Mouse (Mus musculus) hindbrain, postnatal 0 days (tissue): Measurements from ENCODE around the gene Gpatch1. TPM values are rescaled to one million over a fixed set of nuclear protein-coding genes. Genes with fewer than 3 reads are reported as not detected.

Source experiments
- ATAC-seq: fragments of 200-750 bp; cut with Nextera tagmentation; 2 replicates; pipeline ENCODE4 v1.8.0; 2017; ENCODE audit warnings: mild to moderate bottlenecking, moderate TSS enrichment, moderate library complexity
- DNase-seq: peaks from one replicate; pipeline ENCODE4 v3.0.0-alpha.2; 2015; ENCODE audit warnings: low spot score
- H3K27ac ChIP-seq: fragments of 300-500 bp; sonication (generic); 2 replicates; pipeline ENCODE4 v1.5.1; 2014; ENCODE audit warnings: mild to moderate bottlenecking
- H3K27me3 ChIP-seq: fragments of 300-500 bp; sonication (generic); 2 replicates; pipeline ENCODE4 v1.6.1; 2014; ENCODE audit warnings: low read length, mixed read lengths; ENCODE audit not compliant: insufficient read depth
- H3K36me3 ChIP-seq: fragments of 300-500 bp; sonication (generic); 2 replicates; pipeline ENCODE4 v1.6.1; 2014; ENCODE audit warnings: low read length, mixed read lengths; ENCODE audit not compliant: insufficient read depth
- H3K4me1 ChIP-seq: fragments of 300-500 bp; sonication (generic); 2 replicates; pipeline ENCODE4 v1.6.1; 2014; ENCODE audit warnings: antibody characterized with exemption, low read length, mixed read lengths; ENCODE audit not compliant: insufficient read depth
- H3K4me2 ChIP-seq: fragments of 300-500 bp; sonication (generic); 2 replicates; pipeline ENCODE4 v1.6.1; 2014; ENCODE audit warnings: low read depth, mild to moderate bottlenecking, low read length, moderate library complexity, mixed read lengths
- H3K4me3 ChIP-seq: fragments of 300-500 bp; sonication (generic); 2 replicates; pipeline ENCODE4 v1.5.1; 2014; ENCODE audit warnings: low read length
- H3K9ac ChIP-seq: fragments of 300-500 bp; sonication (generic); replicated peaks from 2 replicates; pipeline ENCODE4 v1.6.1; 2014; ENCODE audit warnings: mild to moderate bottlenecking, low read length, moderate library complexity, mixed read lengths
- H3K9me3 ChIP-seq: fragments of 300-500 bp; sonication (generic); 2 replicates; pipeline ENCODE4 v1.6.1; 2016; ENCODE audit warnings: low read length, mixed read lengths
- CTCF ChIP-seq: IDR thresholded peaks from 2 replicates; pipeline ENCODE4 v1.5.1; 2016; ENCODE audit warnings: antibody characterized with exemption, control low read depth, low read depth
- WGBS: fragments of 180-500 bp; shearing (Covaris S2); extraction: QIAGEN DNeasy Blood & Tissue Kit; methylation state at CpG from one replicate; pipeline ENCODE4 v1.1.7; 2014; 5-methylcytosine and 5-hydroxymethylcytosine counted together
- polyA plus RNA-seq: library from polyadenylated mRNA; unstranded; fragments of >200 nt; fragmentation: Nextera tagmentation; extraction: Ambion mirVana; gene quantifications from 2 replicates; pipeline ENCODE4 v1.2.1, GENCODE M21; 2015
- total RNA-seq: library from RNA; depleted of rRNA; stranded (reverse); fragments of >200 nt; gene quantifications from 2 replicates; pipeline ENCODE4 v1.2.3, GENCODE M21; 2014

Gpatch1 gene
- total and polyA plus RNA-seq, 2 experiments from 2014 or later, result 7.0 to 17.9 TPM

- no peak for TF ChIP-seq CTCF
- ATAC-seq, result no peak
- H3K27me3 ChIP-seq, result no peaks in the 10 kb centered on the region
- H3K4me1 ChIP-seq, result no peaks in the 10 kb centered on the region
- H3K36me3 ChIP-seq, result no peaks in the 10 kb centered on the region
- H3K27ac ChIP-seq, result no peak overlapping the region
- no peaks in the 10 kb centered on the region for H3K9me3 ChIP-seq
- 96% methylated on average over 15 of the region's 15 CpGs for WGBS
- no peak overlapping the region for H3K4me3 ChIP-seq
- no peak overlapping the region for H3K4me2 ChIP-seq
- no peak for DNase-seq
- H3K9ac ChIP-seq, result no peak overlapping the region
These were observed 35.1 kb upstream of the Gpatch1 start for GRCm38 (mm10) chr7:35353306-35353705.

GRCm38 (mm10) chr7:35351155-35351554 is 32.9 kb upstream of the Gpatch1 start:
- H3K4me2 ChIP-seq, result no peak overlapping the region
- 90% methylated on average over 3 of the region's 3 CpGs for WGBS
- no peak for TF ChIP-seq CTCF
- no peak overlapping the region for H3K9ac ChIP-seq
- no peaks in the 10 kb centered on the region for H3K4me1 ChIP-seq
- no peak overlapping the region for H3K27ac ChIP-seq
- ATAC-seq (no peak), DNase-seq (no peak)
- H3K4me3 ChIP-seq, result no peak overlapping the region
- H3K27me3 ChIP-seq, result no peaks in the 10 kb centered on the region
- no peaks in the 10 kb centered on the region for H3K9me3 ChIP-seq
- H3K36me3 ChIP-seq, result no peaks in the 10 kb centered on the region

- H3K4me3 ChIP-seq, result no peak overlapping the region
- no peak overlapping the region for H3K4me2 ChIP-seq
- H3K27ac ChIP-seq, result no peak overlapping the region
- no peak for DNase-seq
- no peaks in the 10 kb centered on the region for H3K4me1 ChIP-seq
- TF ChIP-seq CTCF, result no peak
- H3K36me3 ChIP-seq, result no peaks in the 10 kb centered on the region
- WGBS, result 90% methylated on average over 8 of the region's 8 CpGs
- no peaks in the 10 kb centered on the region for H3K9me3 ChIP-seq
- no peak for ATAC-seq
- no peak overlapping the region for H3K9ac ChIP-seq
- H3K27me3 ChIP-seq, result no peaks in the 10 kb centered on the region
These were observed 31.8 kb upstream of the Gpatch1 start for GRCm38 (mm10) chr7:35349886-35350684.

- H3K4me1 ChIP-seq, result no peaks in the 10 kb centered on the region
- no peak overlapping the region for H3K9ac ChIP-seq
- TF ChIP-seq CTCF, result no peak
- ATAC-seq (no peak), DNase-seq (no peak)
- H3K4me2 ChIP-seq, result no peak overlapping the region
- no peaks in the 10 kb centered on the region for H3K9me3 ChIP-seq
- H3K4me3 ChIP-seq, result no peak overlapping the region
- WGBS, result 88% methylated on average over 4 of the region's 4 CpGs
- H3K27me3 ChIP-seq, result no peaks in the 10 kb centered on the region
- H3K36me3 ChIP-seq, result no peaks in the 10 kb centered on the region
- no peak overlapping the region for H3K27ac ChIP-seq
These were observed 30.8 kb upstream of the Gpatch1 start for GRCm38 (mm10) chr7:35349022-35349421.

GRCm38 (mm10) chr7:35347918-35348700 is 29.9 kb upstream of the Gpatch1 start:
- ATAC-seq, result no peak
- WGBS, result 81% methylated on average over 18 of the region's 18 CpGs

GRCm38 (mm10) chr7:35344785-35345330 is 26.6 kb upstream of the Gpatch1 start:
- Histone ChIP-seq H3K4me3 (no peak overlapping the region), H3K4me2 (no peak overlapping the region), H3K9ac (no peak overlapping the region), H3K27ac (no peak overlapping the region), H3K4me1 (no peaks in the 10 kb centered on the region), H3K9me3 (no peaks in the 10 kb centered on the region), H3K36me3 (no peaks in the 10 kb centered on the region), H3K27me3 (no peaks in the 10 kb centered on the region)
- 94% methylated on average over 5 of the region's 5 CpGs for WGBS
- DNase-seq (no peak), ATAC-seq (no peak)
- no peak for TF ChIP-seq CTCF

More at GRCm38 (mm10) chr7:35347918-35348700, 29.9 kb upstream of the Gpatch1 start:
- Histone ChIP-seq H3K27me3 (no peaks in the 10 kb centered on the region), H3K4me3 (no peak overlapping the region), H3K9ac (no peak overlapping the region), H3K9me3 (no peaks in the 10 kb centered on the region), H3K27ac (no peak overlapping the region), H3K36me3 (no peaks in the 10 kb centered on the region), H3K4me1 (no peaks in the 10 kb centered on the region), H3K4me2 (no peak overlapping the region)
- no peak for TF ChIP-seq CTCF
- DNase-seq, result no peak
